Mouse (Mus musculus) cerebellum, postnatal 10 days (tissue): ENCODE data around the gene Bicd1.
"Not testable (repeated sequence)": the region's sequence is repeated elsewhere in the genome, so short reads cannot be mapped to it uniquely, and the experiment has no call there.

ENCODE experiments used
- DNase-seq, 2 experiments: peaks; one replicate each; pipeline ENCODE4 v3.0.0; 2021; ENCODE audit warnings: mixed read lengths in 2 of 2

Bicd1 gene

GRCm38 (mm10) chr6:149408833-149409332 lies at the start of gene Bicd1:
Gene Bicd1 (plus strand): TSS chr6:149408886.
- DNase-seq, result peak; percentile 91 to 94

DNA sequence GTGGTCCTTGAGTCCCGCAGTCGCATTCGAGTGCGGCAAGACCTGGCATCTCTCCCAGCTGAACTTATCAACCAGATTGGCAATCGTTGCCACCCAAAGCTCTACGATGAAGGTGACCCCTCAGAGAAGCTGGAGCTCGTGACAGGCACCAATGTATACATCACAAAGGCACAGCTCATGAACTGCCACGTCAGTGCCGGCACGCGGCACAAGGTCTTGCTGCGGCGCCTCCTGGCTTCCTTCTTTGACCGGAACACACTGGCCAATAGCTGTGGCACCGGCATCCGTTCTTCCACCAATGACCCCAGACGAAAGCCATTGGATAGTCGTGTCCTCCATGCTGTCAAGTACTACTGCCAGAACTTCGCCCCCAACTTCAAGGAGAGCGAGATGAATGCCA lies 46.2 kb upstream of the Bicd1 start:
- DNase-seq, result not testable (repeated sequence)

GRCm38 (mm10) chr6:149365975-149366374 lies 42.7 kb upstream of the Bicd1 start:
- not testable (repeated sequence) for DNase-seq

DNA sequence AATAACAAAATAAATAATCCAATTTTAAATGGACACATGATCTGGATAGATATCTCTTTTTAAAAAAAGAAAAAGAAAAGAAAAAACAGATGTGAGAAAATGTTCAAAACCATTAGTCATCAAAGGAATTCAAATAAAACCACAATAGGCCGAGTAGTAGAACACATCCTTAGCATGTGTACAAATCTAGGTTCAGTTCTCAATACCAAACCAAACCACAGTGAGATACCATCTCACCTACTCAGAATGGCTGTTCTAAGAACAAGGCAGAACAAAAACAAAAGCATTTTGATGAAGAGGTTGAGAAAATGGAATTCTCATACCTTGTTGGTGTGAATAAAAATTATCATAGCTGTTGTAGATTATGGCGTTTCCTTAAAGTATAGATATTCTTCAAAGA lies 42.3 kb upstream of the Bicd1 start:
- DNase-seq, result no peak

GRCm38 (mm10) chr6:149374986-149375457 lies 33.7 kb upstream of the Bicd1 start:
- peak; percentile 75 to 78 for DNase-seq

DNA sequence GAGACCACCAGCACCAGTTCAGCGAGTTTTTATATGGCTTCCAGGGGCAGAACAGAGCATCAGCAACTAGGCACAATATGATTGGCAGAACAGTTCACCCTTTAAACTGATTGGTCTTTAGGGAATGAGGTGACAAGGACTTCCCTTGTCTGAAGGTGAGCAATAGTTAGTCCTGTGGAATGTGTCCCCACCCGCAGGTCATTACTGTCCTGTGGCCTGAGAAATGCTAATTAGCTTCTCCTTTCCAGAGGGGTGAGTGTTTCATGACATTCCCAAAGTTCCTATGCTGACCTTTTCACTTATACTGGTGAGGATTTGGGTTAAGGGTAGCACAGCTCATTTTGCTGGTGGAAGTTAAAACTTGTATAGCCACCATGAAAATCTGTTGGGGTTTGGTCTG lies 25.2 kb upstream of the Bicd1 start:
- no peak for DNase-seq

GRCm38 (mm10) chr6:149386389-149386788 lies 22.3 kb upstream of the Bicd1 start:
- DNase-seq, result no peak

- DNase-seq, result not testable (repeated sequence)
Observed at GRCm38 (mm10) chr6:149389626-149390025, 19.1 kb upstream of the Bicd1 start.

DNA sequence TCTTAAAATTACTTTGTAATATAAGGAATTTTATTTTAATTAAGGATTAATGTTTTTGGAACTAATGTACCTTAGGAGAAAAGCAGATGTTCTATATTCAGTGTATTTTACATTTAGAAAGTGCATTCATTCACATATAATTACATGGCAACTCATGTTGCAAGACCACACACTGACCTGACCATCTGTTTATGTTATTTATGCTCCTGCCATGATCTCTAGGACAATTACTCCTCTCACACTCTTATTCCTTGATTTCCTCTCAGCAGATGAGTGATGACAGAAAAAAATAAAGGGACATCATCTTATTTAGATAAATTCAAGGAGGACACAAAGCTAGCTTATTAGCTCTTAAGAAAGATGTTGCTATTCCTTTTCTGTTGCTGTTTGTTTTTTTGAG lies 9.3 kb upstream of the Bicd1 start:
- peak; percentile 34 to 53 for DNase-seq

GRCm38 (mm10) chr6:149409341-149409740 lies 655 bp downstream of the Bicd1 start:
- DNase-seq, result peak; percentile 48 to 63

DNA sequence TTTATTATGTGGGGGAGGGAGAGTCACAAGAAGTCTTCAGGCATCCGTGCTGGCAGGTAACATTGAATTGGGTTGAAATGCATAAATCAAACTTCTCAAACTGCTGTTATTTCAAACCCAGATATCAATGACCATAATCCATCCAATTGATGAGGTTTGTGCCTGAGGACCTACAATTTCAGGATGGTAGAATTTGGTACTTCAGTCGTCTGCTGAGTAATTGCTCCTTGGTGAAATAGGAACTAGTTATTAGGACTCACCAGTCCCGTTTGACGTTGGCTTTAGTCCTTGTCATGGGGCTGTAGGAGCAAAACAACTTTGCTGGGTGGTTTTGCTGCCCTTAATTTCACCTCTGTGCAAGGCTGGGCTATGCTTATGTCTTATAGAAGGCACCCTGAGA lies 1.2 kb downstream of the Bicd1 start:
- DNase-seq, result peak; percentile 38 to 39

DNA sequence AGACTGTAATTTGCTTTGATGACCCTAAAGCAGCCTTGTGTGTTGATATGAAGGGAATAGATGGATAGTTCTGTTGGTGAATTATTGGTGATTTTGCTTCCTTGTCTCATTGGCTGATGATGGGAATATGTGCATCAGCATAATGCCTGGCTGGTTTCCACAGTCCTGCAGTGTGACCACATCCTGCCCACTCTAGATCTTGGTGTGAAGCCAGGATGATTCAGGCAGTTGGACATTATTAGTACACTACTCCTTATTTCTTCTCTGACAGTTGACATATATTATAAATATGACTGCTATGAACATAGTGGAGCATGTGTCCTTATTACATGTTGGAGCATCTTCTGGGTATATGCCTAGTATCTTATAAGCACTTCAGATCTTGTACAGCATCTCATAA lies 4.6 kb downstream of the Bicd1 start:
- DNase-seq, result peak; percentile 84

GRCm38 (mm10) chr6:149424748-149425147 lies 16.1 kb downstream of the Bicd1 start:
- no peak for DNase-seq

DNA sequence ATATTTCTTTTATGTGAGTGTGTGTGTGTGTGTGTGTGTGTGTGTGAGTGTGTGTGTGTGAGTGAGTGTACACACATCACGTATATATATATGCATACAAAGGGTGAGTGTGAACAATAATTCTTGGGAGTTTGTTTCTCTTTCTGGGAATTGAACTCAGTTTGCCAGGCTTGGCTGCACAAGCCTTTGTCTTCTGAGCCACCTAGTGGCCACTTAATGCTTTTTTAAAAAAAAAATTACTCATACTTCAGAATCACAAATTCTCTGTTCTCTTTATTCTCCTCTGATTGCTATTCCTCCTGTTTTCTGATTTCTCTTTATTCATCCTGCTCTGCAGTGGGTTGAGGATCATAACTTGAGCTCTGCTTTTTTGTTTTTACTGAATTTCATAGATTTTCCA lies 30.5 kb downstream of the Bicd1 start:
- no peak for DNase-seq

- DNase-seq, result peak; percentile 68 to 72
Observed at GRCm38 (mm10) chr6:149442884-149443283, 34.2 kb downstream of the Bicd1 start.

DNA sequence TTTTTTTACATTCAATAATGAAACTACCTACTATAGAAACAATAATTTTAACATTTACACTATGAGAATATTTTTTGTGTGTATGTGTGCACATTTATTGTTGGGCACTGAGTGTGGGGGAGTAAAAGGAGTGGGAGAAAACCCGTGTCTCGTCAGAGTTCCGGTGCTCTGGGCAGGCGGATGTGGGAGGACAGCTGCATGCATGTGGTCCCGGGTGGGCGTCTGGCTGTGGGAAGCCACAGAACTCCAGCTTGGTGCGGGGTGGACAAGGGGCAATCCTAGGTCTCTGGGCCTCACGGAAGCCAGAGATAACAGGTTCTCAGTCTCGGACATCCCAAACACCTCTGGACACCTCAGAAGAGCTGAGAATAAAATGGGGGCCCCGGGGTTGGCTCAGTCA lies 37.2 kb downstream of the Bicd1 start:
- peak in 1 of 2 experiments; percentile 10 for DNase-seq

DNA sequence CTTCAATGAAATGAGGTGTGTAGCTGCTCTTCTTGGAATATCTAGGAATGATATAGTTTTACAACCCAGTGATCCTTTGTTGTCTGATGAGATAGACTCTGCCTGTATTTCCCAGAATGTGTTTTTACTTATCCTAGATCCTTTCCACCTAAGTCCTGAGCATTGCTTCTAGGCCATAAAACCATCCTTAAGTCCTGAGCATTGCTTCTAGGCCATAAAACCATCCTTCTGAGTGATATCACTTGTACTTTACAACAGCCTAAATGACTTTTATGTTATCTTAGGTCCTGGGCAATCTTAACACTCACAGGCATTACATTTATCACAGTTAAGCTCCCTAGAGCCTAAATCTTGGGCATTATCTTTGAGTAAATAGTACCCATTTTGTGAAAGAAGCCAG lies 48.6 kb downstream of the Bicd1 start:
- no peak for DNase-seq

DNA sequence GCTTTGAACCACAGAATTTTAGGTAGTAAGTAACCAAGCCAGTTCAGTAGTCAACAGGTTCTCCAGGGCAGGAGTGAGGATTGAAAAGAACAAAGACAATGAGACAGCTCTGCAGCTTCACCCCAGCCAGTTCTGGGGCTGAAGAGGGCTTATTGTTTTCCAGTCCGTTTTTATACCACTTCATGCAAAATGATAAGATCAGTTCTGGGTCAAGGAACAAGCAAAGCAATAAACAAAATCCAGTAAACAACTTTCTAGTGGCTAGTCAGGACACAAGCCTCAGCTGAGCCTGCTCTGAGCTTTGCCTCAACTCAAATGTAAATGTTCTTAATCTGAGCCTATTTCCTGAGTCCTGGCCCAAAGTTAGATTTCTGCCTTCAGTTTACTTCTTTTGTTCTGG lies 52.3 kb downstream of the Bicd1 start:
- DNase-seq, result no peak

- peak in 1 of 2 experiments; percentile 8 for DNase-seq
Observed at GRCm38 (mm10) chr6:149471477-149471876, 62.8 kb downstream of the Bicd1 start.

- DNase-seq, result peak; percentile 10 to 35
Observed at GRCm38 (mm10) chr6:149472441-149472840, 63.8 kb downstream of the Bicd1 start.

- DNase-seq, result not testable (repeated sequence)
Observed at GRCm38 (mm10) chr6:149481868-149482267, 73.2 kb downstream of the Bicd1 start.

DNA sequence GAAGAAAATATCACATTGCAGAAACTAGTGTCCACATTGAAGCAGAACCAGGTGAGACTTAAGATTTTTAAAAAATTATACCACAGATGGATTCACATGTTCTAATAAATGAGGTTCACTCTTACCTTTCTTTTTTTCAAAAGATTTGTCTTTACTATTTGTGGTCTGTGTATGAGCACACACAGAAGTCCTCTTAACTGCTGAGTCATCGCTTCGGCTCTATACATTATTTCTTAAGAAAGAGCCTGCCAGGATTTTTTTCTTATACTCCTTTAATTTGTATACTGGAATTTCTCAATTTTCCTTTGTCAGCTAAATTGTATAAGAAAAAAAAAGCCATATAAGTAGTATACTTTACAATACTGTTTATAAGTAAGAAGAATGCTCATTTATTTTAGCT lies 86.0 kb downstream of the Bicd1 start:
- no peak for DNase-seq

- DNase-seq, result peak; percentile 41 to 47
Observed at GRCm38 (mm10) chr6:149495925-149496324, 87.2 kb downstream of the Bicd1 start.

DNA sequence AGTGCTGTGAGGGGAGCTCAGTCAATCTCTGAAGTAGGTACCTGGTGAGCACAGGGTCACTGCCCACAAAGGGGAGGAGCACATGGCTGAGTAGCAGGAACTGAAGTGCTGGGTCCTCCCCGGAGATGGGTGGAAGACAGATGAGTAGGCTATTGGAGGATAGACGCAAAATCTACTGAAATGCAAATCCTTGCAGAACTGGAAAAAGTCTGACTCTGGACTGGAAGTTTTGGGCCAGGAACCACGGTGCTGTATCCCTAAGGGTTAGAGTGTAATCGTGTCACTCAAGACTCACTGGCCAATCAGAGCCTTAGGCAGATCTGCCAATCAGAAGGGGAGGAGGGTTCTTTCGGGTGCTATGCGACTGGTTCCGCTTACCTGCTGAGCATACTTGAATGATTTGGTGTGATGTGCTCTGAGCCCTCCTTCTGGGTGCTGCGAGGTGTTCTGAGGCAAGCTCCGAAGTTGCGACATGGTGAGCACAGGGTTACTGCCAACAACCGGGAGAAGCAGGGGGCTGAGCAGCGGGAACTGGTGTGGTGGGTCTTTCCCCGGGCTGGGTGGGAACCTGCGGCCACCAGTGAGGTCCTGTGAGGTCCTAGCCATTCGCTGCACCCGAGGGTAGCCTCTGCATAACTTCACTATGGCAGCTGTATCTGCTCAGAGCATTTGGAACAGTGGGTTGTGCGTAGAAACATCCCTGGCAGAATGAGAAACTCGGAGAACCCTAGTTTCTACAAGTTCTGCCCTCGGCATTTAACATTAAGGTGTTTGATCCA lies 157.2 kb downstream of the Bicd1 start:
- DNase-seq, result peak; percentile 83

- DNase-seq, result no peak
Observed at GRCm38 (mm10) chr6:149567219-149567618, 158.5 kb downstream of the Bicd1 start.
